Mouse (Mus musculus): Measurements from ENCODE around the gene Ptpn7. TPM values are rescaled to one million over a fixed set of nuclear protein-coding genes. Genes with fewer than 3 reads are reported as not detected.
A peak's percentile ranks its signal among the peaks of the same experiment; 100 is the strongest.

Gene Ptpn7
- polyA plus RNA-seq, 1 experiment from 2014 or later: 16.0 TPM

- peaks cover 14% of the 10 kb centered on the region for H3K4me1 ChIP-seq (replicated peaks)
- no peak for ATAC-seq (ENCODE audit: low read depth)
- 71% methylated on average over 2 of the region's 2 CpGs for WGBS (ENCODE audit: insufficient replicate concordance)
- H3K9me3 ChIP-seq (replicated peaks): no peaks in the 10 kb centered on the region
- H3K27ac ChIP-seq: no peak overlapping the region
- H3K36me3 ChIP-seq: peaks cover 34% of the 10 kb centered on the region
- no peak overlapping the region for H3K4me3 ChIP-seq (replicated peaks)
- DNase-seq: no peak
- H3K4me2 ChIP-seq: no peak overlapping the region
- no peaks in the 10 kb centered on the region for H3K27me3 ChIP-seq
- H3K9ac ChIP-seq: no peak overlapping the region
Observed at GRCm38 (mm10) chr1:135142452-135142851, 10.0 kb downstream of the Ptpn7 start.

GRCm38 (mm10) chr1:135143940-135144339 lies 11.4 kb downstream of the Ptpn7 start:
- no peak overlapping the region for H3K4me2 ChIP-seq
- no peaks in the 10 kb centered on the region for H3K9me3 ChIP-seq (replicated peaks)
- ATAC-seq (ENCODE audit: low read depth) (no peak), DNase-seq (no peak)
- no peak overlapping the region for H3K9ac ChIP-seq
- no peak overlapping the region for H3K27ac ChIP-seq
- H3K4me1 ChIP-seq (replicated peaks): peaks cover 27% of the 10 kb centered on the region
- WGBS (ENCODE audit: insufficient replicate concordance): 77% methylated on average over 2 of the region's 2 CpGs
- no peaks in the 10 kb centered on the region for H3K27me3 ChIP-seq
- H3K36me3 ChIP-seq: peaks cover 30% of the 10 kb centered on the region
- H3K4me3 ChIP-seq (replicated peaks): no peak overlapping the region

- DNase-seq (peak; percentile 80), ATAC-seq (ENCODE audit: low read depth) (peak; percentile 93)
- WGBS (ENCODE audit: insufficient replicate concordance): 1% methylated on average over 78 of the region's 78 CpGs
- H3K4me3 ChIP-seq (replicated peaks): peak within 1 kb of the TSS; percentile 84
- peak within 1 kb of the TSS; percentile 90 for H3K9ac ChIP-seq
- H3K9me3 ChIP-seq (replicated peaks): no peaks in the 10 kb centered on the region
- peak within 1 kb of the TSS; percentile 100 for H3K4me2 ChIP-seq
- H3K27ac ChIP-seq: peak within 1 kb of the TSS; percentile 77
- H3K4me1 ChIP-seq (replicated peaks): peaks cover 28% of the 10 kb centered on the region
- peaks cover 18% of the 10 kb centered on the region for H3K36me3 ChIP-seq
- no peaks in the 10 kb centered on the region for H3K27me3 ChIP-seq
Observed at GRCm38 (mm10) chr1:135146077-135146945, 13.8 kb downstream of the Ptpn7 start, which contains the start of gene Arl8a. TSS of gene Arl8a (plus strand) at chr1:135146824.

GRCm38 (mm10) chr1:135146946-135147701 lies 14.6 kb downstream of the Ptpn7 start:
- Histone ChIP-seq H3K36me3 (peaks cover 13% of the 10 kb centered on the region), H3K27me3 (no peaks in the 10 kb centered on the region), H3K27ac (peak overlapping the region; percentile 77), H3K4me2 (peak overlapping the region; percentile 100), H3K9ac (peak overlapping the region; percentile 90), H3K4me1 (replicated peaks) (peaks cover 28% of the 10 kb centered on the region), H3K4me3 (replicated peaks) (peak overlapping the region; percentile 84), H3K9me3 (replicated peaks) (no peaks in the 10 kb centered on the region)
- WGBS (ENCODE audit: insufficient replicate concordance): under 1% methylated on average over 69 of the region's 69 CpGs
- ATAC-seq (ENCODE audit: low read depth) (peak; percentile 70), DNase-seq (peak; percentile 59)

GRCm38 (mm10) chr1:135147702-135148058 lies 15.2 kb downstream of the Ptpn7 start:
- Histone ChIP-seq H3K27me3 (no peaks in the 10 kb centered on the region), H3K4me2 (peak overlapping the region; percentile 100), H3K36me3 (peaks cover 17% of the 10 kb centered on the region), H3K27ac (0 out of 2 replicates have a peak overlapping the region, but pooled peaks have one; percentile 77), H3K9ac (peak overlapping the region; percentile 90), H3K9me3 (replicated peaks) (no peaks in the 10 kb centered on the region), H3K4me1 (replicated peaks) (peaks cover 28% of the 10 kb centered on the region), H3K4me3 (replicated peaks) (peak overlapping the region; percentile 84)
- DNase-seq (no peak), ATAC-seq (ENCODE audit: low read depth) (0 out of 2 replicates have a peak, but pooled peaks have one; percentile 1)
- WGBS (ENCODE audit: insufficient replicate concordance): 2% methylated on average over 7 of the region's 7 CpGs

- Histone ChIP-seq H3K4me3 (replicated peaks) (peak overlapping the region; percentile 84), H3K4me2 (peak overlapping the region; percentile 100), H3K9me3 (replicated peaks) (no peaks in the 10 kb centered on the region), H3K27me3 (no peaks in the 10 kb centered on the region), H3K27ac (no peak overlapping the region), H3K4me1 (replicated peaks) (peaks cover 28% of the 10 kb centered on the region), H3K9ac (peak overlapping the region; percentile 90; the same call in 1 of the 2 replicates), H3K36me3 (peaks cover 11% of the 10 kb centered on the region)
- DNase-seq (no peak), ATAC-seq (ENCODE audit: low read depth) (no peak)
- 81% methylated on average over 4 of the region's 4 CpGs for WGBS (ENCODE audit: insufficient replicate concordance)
Observed at GRCm38 (mm10) chr1:135148476-135148875, 16.0 kb downstream of the Ptpn7 start.

- Histone ChIP-seq H3K27ac (no peak overlapping the region), H3K9me3 (replicated peaks) (no peaks in the 10 kb centered on the region), H3K27me3 (no peaks in the 10 kb centered on the region), H3K9ac (no peak overlapping the region), H3K4me3 (replicated peaks) (no peak overlapping the region), H3K4me1 (replicated peaks) (peaks cover 31% of the 10 kb centered on the region), H3K36me3 (0 out of 2 replicates have a peak, but pooled peaks cover 6% of the 10 kb centered on the region), H3K4me2 (no peak overlapping the region)
- no peak for ATAC-seq (ENCODE audit: low read depth)
- WGBS (ENCODE audit: insufficient replicate concordance): 75% methylated on average over 5 of the region's 5 CpGs
- DNase-seq: no peak
Observed at GRCm38 (mm10) chr1:135148996-135149395, 16.5 kb downstream of the Ptpn7 start.

- DNase-seq (no peak), ATAC-seq (ENCODE audit: low read depth) (no peak; the same call in 1 of the 2 replicates)
- no peak overlapping the region for H3K9ac ChIP-seq
- WGBS (ENCODE audit: insufficient replicate concordance): 45% methylated on average over 13 of the region's 13 CpGs
- H3K27ac ChIP-seq: no peak overlapping the region
- no peaks in the 10 kb centered on the region for H3K27me3 ChIP-seq
- peaks cover 20% of the 10 kb centered on the region for H3K4me1 ChIP-seq (replicated peaks)
- peaks cover 17% of the 10 kb centered on the region; the same call in 1 of the 2 replicates for H3K36me3 ChIP-seq
- no peaks in the 10 kb centered on the region for H3K9me3 ChIP-seq (replicated peaks)
- no peak overlapping the region for H3K4me3 ChIP-seq (replicated peaks)
- peak overlapping the region; percentile 50 for H3K4me2 ChIP-seq
Observed at GRCm38 (mm10) chr1:135154011-135154410, 21.5 kb downstream of the Ptpn7 start.

- ATAC-seq (ENCODE audit: low read depth) (peak; percentile 82), DNase-seq (peak; percentile 85)
- Histone ChIP-seq H3K36me3 (peaks cover 17% of the 10 kb centered on the region; the same call in 1 of the 2 replicates), H3K4me2 (peak overlapping the region; percentile 50), H3K9ac (peak overlapping the region; percentile 41; the same call in 1 of the 2 replicates), H3K27ac (peak overlapping the region; percentile 78), H3K4me3 (replicated peaks) (peak overlapping the region; percentile 34), H3K27me3 (no peaks in the 10 kb centered on the region), H3K4me1 (replicated peaks) (peaks cover 19% of the 10 kb centered on the region), H3K9me3 (replicated peaks) (no peaks in the 10 kb centered on the region)
- 16% methylated on average over 14 of the region's 14 CpGs for WGBS (ENCODE audit: insufficient replicate concordance)
Observed at GRCm38 (mm10) chr1:135154411-135154959, 22.0 kb downstream of the Ptpn7 start.

- Histone ChIP-seq H3K4me2 (no peak overlapping the region), H3K27me3 (no peaks in the 10 kb centered on the region), H3K4me1 (replicated peaks) (peaks cover 19% of the 10 kb centered on the region), H3K4me3 (replicated peaks) (no peak overlapping the region), H3K9ac (no peak overlapping the region), H3K36me3 (peaks cover 17% of the 10 kb centered on the region; the same call in 1 of the 2 replicates), H3K27ac (no peak overlapping the region), H3K9me3 (replicated peaks) (no peaks in the 10 kb centered on the region)
- DNase-seq (no peak), ATAC-seq (ENCODE audit: low read depth) (no peak)
- 77% methylated on average over 6 of the region's 6 CpGs for WGBS (ENCODE audit: insufficient replicate concordance)
Observed at GRCm38 (mm10) chr1:135156300-135156699, 23.8 kb downstream of the Ptpn7 start.

- peaks cover 19% of the 10 kb centered on the region for H3K4me1 ChIP-seq (replicated peaks)
- H3K9ac ChIP-seq: no peak overlapping the region
- H3K36me3 ChIP-seq: peaks cover 13% of the 10 kb centered on the region; the same call in 1 of the 2 replicates
- no peak for DNase-seq
- no peak for ATAC-seq (ENCODE audit: low read depth)
- no peaks in the 10 kb centered on the region for H3K9me3 ChIP-seq (replicated peaks)
- no peak overlapping the region for H3K4me3 ChIP-seq (replicated peaks)
- no peaks in the 10 kb centered on the region for H3K27me3 ChIP-seq
- WGBS (ENCODE audit: insufficient replicate concordance): 63% methylated on average over 5 of the region's 5 CpGs
- no peak overlapping the region for H3K4me2 ChIP-seq
- H3K27ac ChIP-seq: no peak overlapping the region
Observed at GRCm38 (mm10) chr1:135158633-135159032, 26.1 kb downstream of the Ptpn7 start.
